Mouse (Mus musculus) ES-E14 (cell line): ENCODE measurements at regions not wholly inside any gene's neighbourhood (a gene's known extent, or its start where the extent isn't known, plus 50 kb on each side); places are given as distances from the start of the nearest gene placed in this dataset.

ENCODE experiments used
- DNase-seq: peaks from one replicate; pipeline ENCODE4 v3.0.0-alpha.2; 2013; ENCODE audit warnings: low read depth, low spot score
- H3K27ac ChIP-seq: 2 replicates; pipeline ENCODE4 v1.5.1; 2012; ENCODE audit warnings: low read depth, mild to moderate bottlenecking, low read length, moderate library complexity, mixed read lengths; ENCODE audit not compliant: poor library complexity, insufficient read depth, severe bottlenecking
- H3K36me3 ChIP-seq: 2 replicates; pipeline ENCODE4 v1.6.1; 2012; ENCODE audit warnings: mild to moderate bottlenecking, low read length, moderate library complexity, mixed read lengths; ENCODE audit not compliant: control insufficient read depth, poor library complexity, insufficient read depth, severe bottlenecking
- H3K4me1 ChIP-seq, 2 experiments: fragments of 150-350 bp in 1 of 2; sonication (generic) in 1 of 2; 2 replicates each; pipeline ENCODE4 v1.6.1; 2012; ENCODE audit warnings: low read length in 2 of 2, mild to moderate bottlenecking in 1 of 2, mixed read lengths in 1 of 2; ENCODE audit not compliant: control insufficient read depth in 2 of 2, insufficient read depth in 2 of 2, poor library complexity in 1 of 2
- H3K4me3 ChIP-seq, 2 experiments: fragments of 150-350 bp in 1 of 2; sonication (generic) in 1 of 2; 2 replicates each; pipeline ENCODE4 v1.5.1; 2012; ENCODE audit warnings: low read length in 2 of 2, low read depth in 1 of 2, mild to moderate bottlenecking in 1 of 2, mixed read lengths in 1 of 2; ENCODE audit not compliant: insufficient read depth in 1 of 2, poor library complexity in 1 of 2, severe bottlenecking in 1 of 2
- H3K9ac ChIP-seq: 2 replicates; pipeline ENCODE4 v1.6.1; 2012; ENCODE audit warnings: low read depth, mild to moderate bottlenecking, low read length, mixed read lengths; ENCODE audit not compliant: poor library complexity, insufficient read depth, severe bottlenecking
- H3K9me3 ChIP-seq: fragments of 150-350 bp; sonication (generic); 2 replicates; pipeline ENCODE4 v1.6.1; 2012; ENCODE audit warnings: low read depth, mild to moderate bottlenecking, low read length; ENCODE audit not compliant: control insufficient read depth, insufficient read depth
- CHD2 ChIP-seq: IDR thresholded peaks from 2 replicates; pipeline ENCODE4 v1.6.1; 2014; ENCODE audit warnings: mild to moderate bottlenecking, low read depth, low read length, inconsistent platforms
- HCFC1 ChIP-seq: IDR thresholded peaks from 2 replicates; pipeline ENCODE4 v1.6.1; 2012; ENCODE audit warnings: low read length, inconsistent platforms, borderline replicate concordance; ENCODE audit not compliant: insufficient read depth
- MAFK ChIP-seq: IDR thresholded peaks from 2 replicates; pipeline ENCODE4 v1.6.1; 2014; ENCODE audit warnings: mild to moderate bottlenecking, low read depth, low read length, inconsistent platforms; ENCODE audit not compliant: insufficient read depth
- ZC3H11A ChIP-seq: IDR thresholded peaks from 2 replicates; pipeline ENCODE4 v1.6.1; 2012; ENCODE audit warnings: low read depth, mild to moderate bottlenecking, inconsistent platforms, low read length, borderline replicate concordance
- ZNF384 ChIP-seq: IDR thresholded peaks from 2 replicates; pipeline ENCODE4 v1.6.1; 2012; ENCODE audit warnings: low read depth, low read length, inconsistent platforms
- in situ Hi-C, 2 experiments: fragments of 600-800 bp; cut with MboI; formaldehyde crosslinking; loops; one replicate each; pipeline ENCODE4 v1.15.1; 2025; ENCODE audit warnings: low sequenced_read_pairs in 2 of 2, inconsistent platforms in 1 of 2; ENCODE audit not compliant: unreplicated experiment in 2 of 2

- TF ChIP-seq HCFC1 (no peak), MAFK (no peak), ZC3H11A (no peak), ZNF384 (no peak), CHD2 (no peak)
- Histone ChIP-seq H3K4me3 (no peak overlapping the region), H3K36me3 (no peaks in the 10 kb centered on the region), H3K27ac (no peak overlapping the region), H3K9ac (no peak overlapping the region), H3K9me3 (no peaks in the 10 kb centered on the region), H3K4me1 (0 out of 4 replicates have a peak, but pooled peaks cover 0 to 2% of the 10 kb centered on the region in 2 experiments)
- in situ Hi-C loops: no loop called here
- no peak for DNase-seq
Measured at GRCm38 (mm10) chrX:99415701-99416100, 55.4 kb downstream of the Pja1 start.

- Histone ChIP-seq H3K36me3 (no peaks in the 10 kb centered on the region), H3K27ac (no peak overlapping the region), H3K9me3 (no peaks in the 10 kb centered on the region), H3K4me1 (0 out of 4 replicates have a peak, but pooled peaks cover 0 to 2% of the 10 kb centered on the region in 2 experiments), H3K4me3 (no peak overlapping the region), H3K9ac (no peak overlapping the region)
- no peak for DNase-seq
- in situ Hi-C loops: no loop called here
- TF ChIP-seq MAFK: no peak
- no peak for TF ChIP-seq CHD2
- no peak for TF ChIP-seq ZNF384
- TF ChIP-seq ZC3H11A: no peak
- no peak for TF ChIP-seq HCFC1
Measured at GRCm38 (mm10) chrX:99410942-99411341, 60.1 kb downstream of the Pja1 start.

GRCm38 (mm10) chrX:99409858-99410257 is 61.2 kb downstream of the Pja1 start:
- H3K4me3 ChIP-seq: no peak overlapping the region
- H3K36me3 ChIP-seq: no peaks in the 10 kb centered on the region
- no peak for TF ChIP-seq MAFK
- TF ChIP-seq CHD2: no peak
- no peak for TF ChIP-seq ZNF384
- TF ChIP-seq HCFC1: no peak
- no peak for TF ChIP-seq ZC3H11A
- H3K9ac ChIP-seq: no peak overlapping the region
- H3K4me1 ChIP-seq: 0 out of 4 replicates have a peak, but pooled peaks cover 0 to 2% of the 10 kb centered on the region in 2 experiments
- H3K9me3 ChIP-seq: no peaks in the 10 kb centered on the region
- no peak for DNase-seq
- H3K27ac ChIP-seq: no peak overlapping the region
- in situ Hi-C loops: no loop called here

GRCm38 (mm10) chrX:99409331-99409730 is 61.7 kb downstream of the Pja1 start:
- no peaks in the 10 kb centered on the region for H3K36me3 ChIP-seq
- 0 out of 4 replicates have a peak, but pooled peaks cover 0 to 2% of the 10 kb centered on the region in 2 experiments for H3K4me1 ChIP-seq
- no peak overlapping the region for H3K9ac ChIP-seq
- DNase-seq: no peak
- H3K4me3 ChIP-seq: no peak overlapping the region
- H3K9me3 ChIP-seq: no peaks in the 10 kb centered on the region
- in situ Hi-C loops: no loop called here
- TF ChIP-seq MAFK (no peak), ZNF384 (no peak), HCFC1 (no peak), ZC3H11A (no peak), CHD2 (no peak)
- H3K27ac ChIP-seq: no peak overlapping the region

- Histone ChIP-seq H3K27ac (no peak overlapping the region), H3K4me3 (no peak overlapping the region), H3K9ac (no peak overlapping the region), H3K9me3 (no peaks in the 10 kb centered on the region), H3K4me1 (0 out of 4 replicates have a peak, but pooled peaks cover 0 to 2% of the 10 kb centered on the region in 2 experiments), H3K36me3 (no peaks in the 10 kb centered on the region)
- in situ Hi-C loops: no loop called here
- no peak for TF ChIP-seq CHD2
- TF ChIP-seq ZC3H11A: no peak
- TF ChIP-seq MAFK: no peak
- TF ChIP-seq HCFC1: no peak
- no peak for TF ChIP-seq ZNF384
- no peak for DNase-seq
Measured at GRCm38 (mm10) chrX:99408804-99409203, 62.3 kb downstream of the Pja1 start.
